Mouse (Mus musculus): ENCODE measurements around the gene Gm8857. TPM values are rescaled to one million over a fixed set of nuclear protein-coding genes. Genes with fewer than 3 reads are reported as not detected.
"Not testable (repeated sequence)": the region's sequence is repeated elsewhere in the genome, so short reads cannot be mapped to it uniquely, and the experiment has no call there.

Gene Gm8857
- not detected in 2 replicates for polyA plus RNA-seq (2012; ENCODE audit: insufficient read depth, insufficient read length, low replicate concordance, missing spikeins)

- H3K27ac ChIP-seq (ENCODE audit: insufficient read depth, low read depth, low read length); H3K4me3 ChIP-seq (ENCODE audit: insufficient read depth, low read depth, low read length); H3K4me1 ChIP-seq (ENCODE audit: control insufficient read depth, insufficient read depth, low read length): not testable (repeated sequence)
- 36% methylated on average over 3 of the region's 3 CpGs for WGBS
These were observed at the start of gene Gm8857, which contains the start of gene Gm8871 for GRCm38 (mm10) chr5:10947505-10947904. Gene Gm8857 (plus strand): TSS chr5:10947807. Gene Gm8871 (plus strand): TSS chr5:10947805.

- H3K4me1 ChIP-seq (ENCODE audit: control insufficient read depth, insufficient read depth, low read length); H3K4me3 ChIP-seq (ENCODE audit: insufficient read depth, low read depth, low read length); H3K27ac ChIP-seq (ENCODE audit: insufficient read depth, low read depth, low read length): not testable (repeated sequence)
- WGBS: 75% methylated on average over 2 of the region's 2 CpGs
These were observed 5.9 kb downstream of the Gm8857 start for GRCm38 (mm10) chr5:10953512-10953911.

GRCm38 (mm10) chr5:10958057-10958456 is 10.4 kb downstream of the Gm8857 start:
- WGBS: 84% methylated on average over 6 of the region's 8 CpGs
- not testable (repeated sequence) for H3K4me1 ChIP-seq (ENCODE audit: control insufficient read depth, insufficient read depth, low read length); H3K27ac ChIP-seq (ENCODE audit: insufficient read depth, low read depth, low read length); H3K4me3 ChIP-seq (ENCODE audit: insufficient read depth, low read depth, low read length)

Other genes with a start within 250 kb of the Gm8857 start
- gene Gm8871, start within 50 bp of the Gm8857 start, polyA plus RNA-seq (2012; ENCODE audit: insufficient read depth, insufficient read length, low replicate concordance, missing spikeins): not detected in 2 replicates
- gene Gm8879, start 179.8 kb downstream of the Gm8857 start, polyA plus RNA-seq (2012; ENCODE audit: insufficient read depth, insufficient read length, low replicate concordance, missing spikeins): not detected in 2 replicates
- gene Gm5861, start 235.3 kb downstream of the Gm8857 start, polyA plus RNA-seq (2012; ENCODE audit: insufficient read depth, insufficient read length, low replicate concordance, missing spikeins): not detected in 2 replicates

All from olfactory bulb, adult 2 months (tissue).